ENCODE assay signal across 27 mouse cellular contexts in genomic region chr4:135136612-135137011, GRCm38 (mm10). TPM values are rescaled to one million over a fixed set of nuclear protein-coding genes. Genes with fewer than 3 reads are reported as not detected.
"Had no signal": no experiment of that assay in that cellular context is flagged by ENCODE, and none has a peak within 500 bp of the region (broad histone marks: within the 10 kb centered on the region; RNA-seq: fewer than 3 reads in every experiment).

No protein-coding gene starts in this region.

- H3K27me3 ChIP-seq: megakaryocyte, embryonic 14.5 days had no signal

- H3K9me3 ChIP-seq: kidney, embryonic 15.5 days; limb, embryonic 12.5 days; limb, embryonic 15.5 days; megakaryocyte, embryonic 14.5 days; midbrain, embryonic 10.5 days; midbrain, embryonic 13.5 days; stomach, embryonic 15.5 days had no signal

- H3K4me3 ChIP-seq: kidney, embryonic 15.5 days; limb, embryonic 12.5 days; limb, embryonic 15.5 days; megakaryocyte, embryonic 14.5 days; midbrain, embryonic 10.5 days; midbrain, embryonic 13.5 days; myocyte; stomach, embryonic 15.5 days had no signal

- H3K36me3 ChIP-seq: kidney, embryonic 15.5 days; limb, embryonic 12.5 days; limb, embryonic 15.5 days; midbrain, embryonic 10.5 days; midbrain, embryonic 13.5 days; stomach, embryonic 15.5 days had no signal

- ATAC-seq: intestine, postnatal 0 days; liver, postnatal 0 days; lung, postnatal 0 days; midbrain, embryonic 13.5 days; midbrain, embryonic 16.5 days had no signal

- DNase-seq: kidney, adult 8-10 months; kidney, postnatal 10 days; kidney, postnatal 36 days; layer of hippocampus, postnatal 36 days; left cerebral cortex, postnatal 4 days; liver, postnatal 0 days; lung, embryonic 14.5 days; retina, postnatal 1 day; right cerebral cortex, postnatal 25 days; spleen, adult 18-20 months; thymus, postnatal 25 days had no signal

- H3K9ac ChIP-seq: kidney, embryonic 15.5 days; limb, embryonic 12.5 days; limb, embryonic 15.5 days; liver, embryonic 14.5 days; liver, postnatal 0 days; lung, embryonic 14.5 days; midbrain, embryonic 13.5 days; stomach, embryonic 15.5 days had no signal

- H3K27ac ChIP-seq: kidney, embryonic 15.5 days; limb, embryonic 12.5 days; limb, embryonic 15.5 days; liver, embryonic 14.5 days; macrophage; midbrain, embryonic 10.5 days; midbrain, embryonic 13.5 days; stomach, embryonic 15.5 days had no signal

- H3K4me2 ChIP-seq: kidney, embryonic 15.5 days; limb, embryonic 12.5 days; limb, embryonic 15.5 days; liver, embryonic 11.5 days; lung, embryonic 14.5 days; midbrain, embryonic 13.5 days; stomach, embryonic 15.5 days had no signal

RNA-seq across cellular contexts. Expression of gene Runx3, which starts 16.2 kb away (rescaled TPM):
- total RNA-seq: layer of hippocampus, postnatal 10 days; layer of hippocampus, postnatal 36 days; left cerebral cortex, postnatal 14 days had no signal
- polyA plus RNA-seq: midbrain, embryonic 13.5 days; midbrain, embryonic 16.5 days had no signal
